Mouse (Mus musculus) kidney, postnatal 0 days (tissue): ENCODE results near the gene Tbck. TPM values are rescaled to one million over a fixed set of nuclear protein-coding genes. Genes with fewer than 3 reads are reported as not detected.
A peak's percentile ranks its signal among the peaks of the same experiment; 100 is the strongest.

Source experiments
- ATAC-seq: fragments of 200-750 bp; cut with Nextera tagmentation; replicated peaks from 2 replicates; pipeline ENCODE4 v1.8.0; 2017; ENCODE audit warnings: low read depth, moderate number of reproducible peaks, moderate TSS enrichment, moderate library complexity; ENCODE audit not compliant: low FRiP score
- DNase-seq: peaks from one replicate; pipeline ENCODE4 v3.0.0-alpha.2; 2016; ENCODE audit warnings: low spot score
- H3K27ac ChIP-seq: fragments of 300-500 bp; sonication (generic); 2 replicates; pipeline ENCODE4 v1.5.1; 2014; ENCODE audit warnings: mild to moderate bottlenecking
- H3K27me3 ChIP-seq: fragments of 300-500 bp; sonication (generic); 2 replicates; pipeline ENCODE4 v1.6.1; 2014; ENCODE audit warnings: low read length, mixed read lengths; ENCODE audit not compliant: insufficient read depth
- H3K36me3 ChIP-seq: fragments of 300-500 bp; sonication (generic); 2 replicates; pipeline ENCODE4 v1.6.1; 2014; ENCODE audit warnings: low read length, mixed read lengths; ENCODE audit not compliant: insufficient read depth
- H3K4me1 ChIP-seq: fragments of 300-500 bp; sonication (generic); replicated peaks from 2 replicates; pipeline ENCODE4 v1.6.1; 2014; ENCODE audit warnings: antibody characterized with exemption, low read length, mixed read lengths; ENCODE audit not compliant: insufficient read depth
- H3K4me2 ChIP-seq: fragments of 300-500 bp; sonication (generic); 2 replicates; pipeline ENCODE4 v1.6.1; 2014; ENCODE audit warnings: mild to moderate bottlenecking, low read length, moderate library complexity, mixed read lengths
- H3K4me3 ChIP-seq: fragments of 300-500 bp; sonication (generic); replicated peaks from 2 replicates; pipeline ENCODE4 v1.5.1; 2014; ENCODE audit warnings: low read depth, low read length
- H3K9ac ChIP-seq: fragments of 300-500 bp; sonication (generic); 2 replicates; pipeline ENCODE4 v1.6.1; 2014; ENCODE audit warnings: low read depth, low read length
- H3K9me3 ChIP-seq: fragments of 300-500 bp; sonication (generic); replicated peaks from 2 replicates; pipeline ENCODE4 v1.6.1; 2016; ENCODE audit warnings: low read length, inconsistent platforms, mixed read lengths
- CTCF ChIP-seq: IDR thresholded peaks from 2 replicates; pipeline ENCODE4 v1.5.1; 2016; ENCODE audit warnings: antibody characterized with exemption, low read depth, mild to moderate bottlenecking, moderate library complexity
- WGBS: fragments of 180-500 bp; shearing (Covaris S2); extraction: QIAGEN DNeasy Blood & Tissue Kit; methylation state at CpG from one replicate; pipeline ENCODE4 v1.1.7; 2014; 5-methylcytosine and 5-hydroxymethylcytosine counted together
- polyA plus RNA-seq: library from polyadenylated mRNA; unstranded; fragments of >200 nt; fragmentation: Nextera tagmentation; extraction: Ambion mirVana; gene quantifications from 2 replicates; pipeline ENCODE4 v1.2.1, GENCODE M21; 2015

The Tbck gene
- polyA plus RNA-seq, 1 experiment from 2014 or later = 19.6 TPM

DNA sequence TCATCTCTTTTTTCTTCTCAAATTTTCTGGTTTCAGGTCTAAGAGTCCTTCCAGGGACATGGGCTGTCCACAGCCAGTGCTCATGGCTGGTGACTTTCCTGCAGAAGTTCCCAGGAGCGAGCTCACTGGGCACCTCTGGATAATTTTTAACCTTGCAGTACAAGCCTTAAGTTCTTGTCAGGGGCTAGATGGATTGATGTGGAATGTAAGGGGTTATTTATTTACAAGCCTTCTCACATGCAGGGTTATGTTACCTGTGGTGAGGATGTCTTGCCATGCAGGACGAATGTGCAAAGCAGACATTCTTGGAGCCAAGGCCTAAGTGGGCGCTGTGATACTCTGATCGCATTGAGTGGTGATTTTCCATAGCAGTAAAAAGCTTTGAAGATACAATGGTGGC, 181.7 kb downstream of the Tbck start:
- Histone ChIP-seq H3K9me3 (no peaks in the 10 kb centered on the region), H3K4me3 (no peak overlapping the region), H3K27me3 (no peaks in the 10 kb centered on the region), H3K4me1 (peaks cover 21% of the 10 kb centered on the region), H3K9ac (no peak overlapping the region), H3K27ac (peak overlapping the region; percentile 81), H3K36me3 (no peaks in the 10 kb centered on the region), H3K4me2 (peak overlapping the region; percentile 24; the same call in 1 of the 2 replicates)
- WGBS = 57% methylated on average over 4 of the region's 4 CpGs
- DNase-seq (peak; percentile 58), ATAC-seq (peak; percentile 82)
- no peak for TF ChIP-seq CTCF

DNA sequence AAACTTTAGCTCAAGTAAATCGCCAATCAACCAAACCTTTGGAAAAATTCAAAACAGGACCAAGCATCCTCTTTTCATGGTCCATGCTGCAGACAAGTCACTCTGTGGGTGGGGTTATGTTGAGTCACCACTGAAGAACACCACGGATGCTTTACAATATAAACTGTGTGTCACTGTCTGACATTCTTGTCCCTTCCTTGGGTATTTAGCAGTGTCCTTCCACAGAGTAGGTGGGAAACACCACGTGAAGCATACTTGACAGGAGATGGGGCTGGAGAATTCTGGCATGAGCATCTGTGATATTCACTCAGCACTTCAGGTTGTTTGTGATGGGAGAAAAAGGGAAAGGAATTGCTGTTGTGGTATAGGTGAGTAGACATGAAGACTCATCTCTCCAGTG, 183.0 kb downstream of the Tbck start:
- no peak for DNase-seq
- no peak overlapping the region for H3K9ac ChIP-seq
- no peak overlapping the region for H3K4me2 ChIP-seq
- H3K36me3 ChIP-seq = no peaks in the 10 kb centered on the region
- ATAC-seq = no peak
- 81% methylated on average over 3 of the region's 3 CpGs for WGBS
- no peaks in the 10 kb centered on the region for H3K9me3 ChIP-seq
- no peaks in the 10 kb centered on the region for H3K27me3 ChIP-seq
- TF ChIP-seq CTCF = no peak
- H3K4me3 ChIP-seq = no peak overlapping the region
- H3K27ac ChIP-seq = peak overlapping the region; percentile 50; the same call in 1 of the 2 replicates
- H3K4me1 ChIP-seq = peaks cover 21% of the 10 kb centered on the region

DNA sequence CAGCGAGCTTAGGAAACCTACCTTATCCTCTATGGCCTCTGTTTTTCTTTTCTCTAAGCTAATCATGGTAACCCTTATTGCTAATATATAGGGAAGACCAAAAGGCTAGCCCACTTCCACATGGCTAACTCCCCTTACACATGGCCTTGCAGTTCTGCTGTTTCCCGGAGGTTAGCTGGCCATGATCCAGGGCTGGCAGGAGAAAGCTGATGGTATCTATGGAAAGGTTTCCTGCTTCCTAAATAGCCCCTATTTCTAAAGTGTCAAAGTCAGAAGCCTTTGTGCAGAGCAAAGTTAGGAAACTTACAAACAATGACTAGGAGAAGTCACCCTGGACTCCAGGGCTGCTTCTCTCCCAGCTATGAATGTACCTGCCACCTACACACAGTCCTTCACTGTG, 184.9 kb downstream of the Tbck start:
- H3K4me1 ChIP-seq = peaks cover 21% of the 10 kb centered on the region
- WGBS = 49% methylated on average over 2 of the region's 2 CpGs
- H3K9ac ChIP-seq = no peak overlapping the region
- ATAC-seq (no peak), DNase-seq (peak; percentile 44)
- H3K36me3 ChIP-seq = no peaks in the 10 kb centered on the region
- peak overlapping the region; percentile 58; the same call in 1 of the 2 replicates for H3K27ac ChIP-seq
- no peak overlapping the region for H3K4me3 ChIP-seq
- TF ChIP-seq CTCF = no peak
- H3K27me3 ChIP-seq = no peaks in the 10 kb centered on the region
- no peak overlapping the region for H3K4me2 ChIP-seq
- no peaks in the 10 kb centered on the region for H3K9me3 ChIP-seq

DNA sequence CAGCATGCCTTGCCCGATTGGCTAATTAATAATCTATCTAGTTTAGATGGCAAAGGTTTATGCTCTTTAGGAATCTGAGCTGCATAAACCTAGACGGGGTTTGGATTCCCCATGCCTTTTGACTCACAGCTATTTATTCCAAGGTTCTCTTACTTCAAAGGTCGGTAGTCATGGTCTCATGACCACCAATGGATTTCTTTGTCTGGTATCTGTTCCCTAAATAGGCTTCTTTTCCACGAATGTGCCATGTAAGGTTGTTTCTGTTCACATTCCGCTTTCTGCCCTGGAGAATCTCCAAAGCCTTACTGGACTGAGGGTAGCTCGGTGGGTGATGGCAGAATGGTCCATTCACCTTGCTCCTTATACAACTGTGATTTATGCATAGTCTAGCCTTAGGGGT, 186.1 kb downstream of the Tbck start:
- H3K4me3 ChIP-seq = no peak overlapping the region
- H3K27ac ChIP-seq = peak overlapping the region; percentile 58
- H3K27me3 ChIP-seq = no peaks in the 10 kb centered on the region
- peak; percentile 57 for DNase-seq
- TF ChIP-seq CTCF = no peak
- H3K9ac ChIP-seq = no peak overlapping the region
- H3K4me2 ChIP-seq = no peak overlapping the region
- no peaks in the 10 kb centered on the region for H3K9me3 ChIP-seq
- ATAC-seq = 0 out of 2 replicates have a peak, but pooled peaks have one; percentile 35
- H3K4me1 ChIP-seq = peaks cover 13% of the 10 kb centered on the region
- H3K36me3 ChIP-seq = no peaks in the 10 kb centered on the region
- WGBS = 51% methylated on average over 6 of the region's 6 CpGs

DNA sequence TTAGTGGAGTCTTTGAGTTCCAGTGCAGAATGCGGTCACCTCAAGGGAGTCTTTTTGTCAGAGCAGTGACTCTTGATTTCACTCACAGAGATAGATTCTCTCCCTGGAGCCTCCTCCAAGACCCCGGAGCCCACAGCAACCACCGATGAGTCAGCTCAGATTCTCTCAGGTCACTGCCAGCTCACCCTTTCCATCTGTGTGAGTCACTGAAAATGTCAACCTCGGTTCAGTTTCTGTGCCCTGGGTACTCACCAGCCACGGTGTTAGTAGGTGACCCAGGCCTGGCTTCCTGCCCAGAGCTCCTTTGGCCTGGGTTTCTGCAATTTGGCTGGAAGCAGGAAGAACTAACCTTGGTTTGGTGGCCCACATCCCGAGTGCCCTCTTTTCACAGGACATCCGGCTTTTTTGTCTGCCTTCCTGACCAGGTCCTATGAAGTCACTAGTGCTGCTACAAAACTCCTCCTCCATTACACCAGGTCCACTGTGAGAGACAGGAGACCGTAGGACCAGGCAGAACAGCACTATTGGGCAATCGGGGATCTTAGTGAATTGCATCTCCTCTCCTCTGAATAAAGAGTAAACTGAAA, 187.5 kb downstream of the Tbck start:
- 62% methylated on average over 9 of the region's 9 CpGs for WGBS
- no peaks in the 10 kb centered on the region for H3K9me3 ChIP-seq
- H3K36me3 ChIP-seq = no peaks in the 10 kb centered on the region
- no peaks in the 10 kb centered on the region for H3K27me3 ChIP-seq
- TF ChIP-seq CTCF = no peak
- no peak overlapping the region for H3K9ac ChIP-seq
- peak; percentile 51 for DNase-seq
- H3K4me1 ChIP-seq = peaks cover 10% of the 10 kb centered on the region
- H3K4me2 ChIP-seq = no peak overlapping the region
- H3K4me3 ChIP-seq = no peak overlapping the region
- ATAC-seq = 0 out of 2 replicates have a peak, but pooled peaks have one; percentile 12
- H3K27ac ChIP-seq = peak overlapping the region; percentile 61

GRCm38 (mm10) chr3:132873251-132873650, 189.3 kb downstream of the Tbck start:
- Histone ChIP-seq H3K4me2 (no peak overlapping the region), H3K36me3 (no peaks in the 10 kb centered on the region), H3K4me1 (peaks cover 10% of the 10 kb centered on the region), H3K9ac (no peak overlapping the region), H3K4me3 (no peak overlapping the region), H3K27me3 (no peaks in the 10 kb centered on the region), H3K9me3 (no peaks in the 10 kb centered on the region), H3K27ac (no peak overlapping the region)
- no peak for TF ChIP-seq CTCF
- no peak for ATAC-seq
- DNase-seq = no peak
- WGBS = 53% methylated on average over 6 of the region's 6 CpGs
